Mouse (Mus musculus) gastrocnemius, adult 8-10 months (tissue): Measurements from ENCODE around the gene Pcnt. TPM values are rescaled to one million over a fixed set of nuclear protein-coding genes. Genes with fewer than 3 reads are reported as not detected.

Source experiments
- DNase-seq, 2 experiments: peaks; one replicate each; pipeline ENCODE4 v3.0.0; 2022; ENCODE audit warnings: low spot score in 2 of 2
- total RNA-seq, 4 experiments: library from RNA; stranded (reverse); gene quantifications; 2 replicates each; pipeline ENCODE4 v1.2.4; 2022

The Pcnt gene
- total RNA-seq = 10 to 100 TPM; 53.2 to 69.0 (median 59.0) TPM

DNA sequence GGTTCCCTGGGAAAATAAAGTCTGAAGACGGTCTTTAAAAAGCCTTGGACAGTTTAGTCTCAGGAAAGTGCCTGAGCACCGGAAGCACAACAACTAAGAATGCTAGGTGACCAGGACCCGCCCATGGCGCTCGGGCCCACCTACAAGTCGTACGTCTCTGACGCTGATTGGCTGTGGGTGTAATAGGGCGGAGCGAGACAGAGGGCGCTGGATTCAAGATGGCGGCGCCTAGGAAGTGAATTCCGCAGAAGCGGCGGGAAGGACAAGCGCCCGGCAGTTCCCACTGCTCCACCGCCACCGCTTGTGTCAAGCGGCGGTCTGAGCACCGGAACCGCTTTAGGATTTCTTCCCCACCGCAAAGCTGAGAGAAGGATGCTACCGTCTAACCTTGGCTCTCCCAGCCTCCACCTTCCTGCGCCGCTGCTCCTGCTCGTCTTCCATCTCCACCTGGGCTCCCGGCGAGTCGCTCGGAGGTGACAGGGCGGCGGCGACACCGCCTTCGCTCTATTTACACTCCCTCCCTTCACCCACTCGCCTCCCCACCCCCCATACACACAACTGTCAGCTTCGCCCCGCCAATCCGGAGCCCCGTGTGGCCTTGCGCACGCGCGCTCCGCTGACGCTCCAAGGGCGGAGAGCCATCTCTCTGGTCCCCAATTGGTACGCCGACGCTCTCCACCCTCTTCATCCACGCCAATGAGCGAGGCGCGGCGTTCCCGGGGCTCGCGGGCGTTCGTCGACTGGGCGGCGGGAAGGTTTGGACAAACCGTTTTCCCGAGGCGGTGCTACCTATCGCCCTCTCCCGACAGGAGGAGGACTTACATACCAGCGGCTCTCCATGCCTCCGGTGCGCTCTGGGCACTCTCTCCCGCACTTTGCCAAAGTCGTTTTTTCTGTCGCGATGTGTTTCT is at the start of gene Pcnt:
Gene Pcnt (minus strand): TSS at position 609 of the 911 bp plus-strand sequence.
- peak; percentile 95 to 98 for DNase-seq

DNA sequence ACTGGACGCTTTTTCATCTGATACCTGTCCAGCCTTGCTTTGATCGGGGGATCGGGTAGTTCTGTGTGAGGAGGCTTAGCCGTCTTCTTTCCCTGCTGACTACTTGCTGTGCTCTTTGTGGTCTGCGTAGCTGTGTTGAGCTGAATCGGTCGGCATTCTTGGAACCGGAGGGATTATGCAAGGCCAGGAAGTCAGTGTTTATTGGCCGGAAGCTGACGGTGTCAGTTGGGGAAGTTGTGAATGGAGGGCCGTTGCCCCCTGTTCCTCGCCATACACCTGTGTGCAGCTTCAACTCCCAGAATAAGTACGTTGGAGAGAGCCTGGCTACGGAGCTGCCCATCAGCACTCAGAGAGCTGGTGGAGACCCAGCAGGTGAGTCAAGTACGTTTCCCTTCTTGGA is 46.6 kb upstream of the Pcnt start:
- DNase-seq = no peak

DNA sequence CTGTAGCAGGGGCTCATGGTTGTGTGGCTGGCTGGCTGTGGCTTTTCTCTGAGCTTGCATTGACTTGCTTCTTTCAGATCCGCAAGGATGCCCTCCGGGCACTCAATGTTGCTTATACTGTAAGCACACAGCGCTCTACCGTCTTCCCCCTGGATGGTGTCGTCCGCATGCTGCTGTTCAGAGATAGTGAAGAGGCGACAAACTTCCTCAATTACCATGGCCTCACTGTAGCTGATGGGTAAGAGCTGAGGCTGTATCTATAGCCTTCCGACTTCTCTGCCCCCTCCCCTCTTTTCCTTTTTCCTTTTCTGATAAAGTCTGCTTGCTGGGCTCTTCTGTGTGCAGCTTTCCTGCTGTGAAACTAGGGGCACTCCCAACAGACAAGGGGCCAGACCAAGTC is 45.7 kb upstream of the Pcnt start:
- DNase-seq = no peak

DNA sequence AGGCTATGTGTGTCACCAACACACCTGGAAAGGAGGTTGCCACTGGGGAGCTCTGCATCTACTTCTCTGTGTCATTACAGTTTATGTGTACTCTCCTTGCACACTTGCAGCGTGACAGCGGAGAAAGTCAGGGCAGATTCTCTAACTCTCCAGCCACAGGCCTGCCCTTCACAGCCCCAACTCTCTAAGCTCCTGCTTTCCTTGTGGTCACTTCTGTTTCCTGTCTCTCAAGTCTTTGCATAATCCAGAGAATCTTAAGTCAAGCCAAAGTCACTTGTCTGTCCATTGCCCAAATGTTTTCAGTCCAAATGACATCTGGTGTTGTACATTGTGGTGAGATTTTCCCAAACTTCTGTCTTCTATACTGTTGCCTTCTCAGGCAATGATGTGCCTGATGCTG is 43.7 kb upstream of the Pcnt start:
- DNase-seq = no peak

DNA sequence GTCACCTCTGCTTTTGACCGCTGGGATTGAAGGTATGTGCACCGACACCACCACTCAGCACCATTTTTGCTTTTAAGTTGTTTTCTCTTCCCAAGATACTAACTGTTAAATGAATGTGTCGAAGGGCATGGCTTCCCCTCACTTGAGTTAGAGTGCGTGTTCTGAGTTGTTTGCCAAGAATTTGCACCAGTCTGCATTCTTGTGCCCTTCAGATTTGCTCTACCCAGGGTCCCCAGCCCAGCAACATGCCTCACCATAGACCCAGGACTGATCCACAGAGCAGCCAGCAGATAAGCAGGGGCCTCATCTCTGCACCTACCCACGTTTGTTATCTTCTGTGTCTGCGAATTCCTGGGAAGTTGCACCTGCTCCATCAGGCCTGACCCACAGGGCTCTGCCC is 38.9 kb upstream of the Pcnt start:
- no peak for DNase-seq

- DNase-seq = no peak
Measured at GRCm38 (mm10) chr10:76480851-76481250, 38.3 kb upstream of the Pcnt start.

DNA sequence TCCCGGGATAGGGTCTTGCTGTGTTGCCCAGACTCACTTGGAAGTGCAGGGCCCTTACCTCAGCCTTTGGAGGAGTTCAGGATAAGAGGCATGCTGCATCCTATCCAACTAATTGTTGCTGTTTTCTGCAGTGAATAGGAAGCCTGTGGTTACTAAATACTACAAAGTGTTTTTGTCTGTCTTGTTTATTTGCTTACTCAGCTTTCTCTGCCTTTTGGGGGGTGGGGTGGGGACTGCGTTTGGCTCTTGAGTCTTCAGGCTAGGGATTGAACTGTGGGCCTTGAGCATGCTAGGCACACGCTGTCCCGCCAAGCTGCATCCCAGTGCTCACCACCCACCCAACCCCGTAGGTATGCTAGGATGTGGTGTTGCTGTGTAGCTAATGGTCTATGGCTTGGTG is 31.2 kb upstream of the Pcnt start:
- no peak for DNase-seq

- peak; percentile 75 to 84 for DNase-seq
Measured at GRCm38 (mm10) chr10:76468203-76469162, 25.9 kb upstream of the Pcnt start, which contains the start of the genes Mcm3ap and Ybey. Gene Mcm3ap (plus strand): TSS chr10:76468927. Gene Ybey (minus strand): TSS chr10:76469114.

DNA sequence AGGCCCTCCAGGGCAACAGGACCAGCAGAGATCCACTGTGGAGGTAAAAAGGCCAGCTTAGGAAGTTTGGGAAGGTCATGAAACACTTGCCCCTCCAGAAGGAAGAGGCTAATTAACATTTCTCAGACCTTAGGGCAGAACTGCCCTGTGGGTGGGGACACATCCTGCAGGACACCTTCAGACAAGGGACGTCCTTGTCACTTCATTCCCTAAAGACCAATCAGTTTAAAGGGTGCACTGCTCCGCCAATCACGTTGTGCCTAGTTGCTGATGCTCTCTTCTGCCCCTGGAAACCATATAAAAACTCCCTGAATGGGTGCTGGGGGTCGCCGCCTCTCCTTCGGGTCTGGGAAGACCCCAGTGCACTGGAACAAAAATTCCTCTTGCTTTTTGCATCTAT is 20.1 kb upstream of the Pcnt start:
- DNase-seq = no peak

- DNase-seq = no peak
Measured at GRCm38 (mm10) chr10:76462312-76462711, 19.7 kb upstream of the Pcnt start.

- no peak for DNase-seq
Measured at GRCm38 (mm10) chr10:76461255-76461654, 18.7 kb upstream of the Pcnt start.

- DNase-seq = no peak
Measured at GRCm38 (mm10) chr10:76455289-76455688, 12.7 kb upstream of the Pcnt start.

DNA sequence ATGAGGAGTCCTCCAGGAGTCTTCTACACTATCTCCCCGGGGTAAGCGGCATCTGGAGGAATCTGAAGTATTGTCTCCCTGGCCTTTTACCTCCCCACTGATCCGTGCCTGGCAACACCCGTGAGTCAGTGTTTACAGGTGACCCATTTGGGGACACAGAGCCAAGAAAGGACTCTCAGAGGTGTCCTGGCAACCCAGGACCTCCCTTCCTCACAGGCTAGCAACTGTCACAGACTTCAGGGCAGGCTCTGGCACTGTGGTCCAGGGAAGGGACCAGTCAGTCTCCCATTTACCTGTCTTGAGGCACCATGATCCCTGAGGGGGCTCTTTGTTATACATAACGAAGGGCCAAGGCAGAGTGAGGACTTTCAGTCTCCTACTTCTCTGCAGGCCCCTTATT is 6.3 kb upstream of the Pcnt start, which contains the start of gene 2610028H24Rik:
Gene 2610028H24Rik (plus strand): TSS at position 231 of the 400 bp plus-strand sequence.
- no peak for DNase-seq

DNA sequence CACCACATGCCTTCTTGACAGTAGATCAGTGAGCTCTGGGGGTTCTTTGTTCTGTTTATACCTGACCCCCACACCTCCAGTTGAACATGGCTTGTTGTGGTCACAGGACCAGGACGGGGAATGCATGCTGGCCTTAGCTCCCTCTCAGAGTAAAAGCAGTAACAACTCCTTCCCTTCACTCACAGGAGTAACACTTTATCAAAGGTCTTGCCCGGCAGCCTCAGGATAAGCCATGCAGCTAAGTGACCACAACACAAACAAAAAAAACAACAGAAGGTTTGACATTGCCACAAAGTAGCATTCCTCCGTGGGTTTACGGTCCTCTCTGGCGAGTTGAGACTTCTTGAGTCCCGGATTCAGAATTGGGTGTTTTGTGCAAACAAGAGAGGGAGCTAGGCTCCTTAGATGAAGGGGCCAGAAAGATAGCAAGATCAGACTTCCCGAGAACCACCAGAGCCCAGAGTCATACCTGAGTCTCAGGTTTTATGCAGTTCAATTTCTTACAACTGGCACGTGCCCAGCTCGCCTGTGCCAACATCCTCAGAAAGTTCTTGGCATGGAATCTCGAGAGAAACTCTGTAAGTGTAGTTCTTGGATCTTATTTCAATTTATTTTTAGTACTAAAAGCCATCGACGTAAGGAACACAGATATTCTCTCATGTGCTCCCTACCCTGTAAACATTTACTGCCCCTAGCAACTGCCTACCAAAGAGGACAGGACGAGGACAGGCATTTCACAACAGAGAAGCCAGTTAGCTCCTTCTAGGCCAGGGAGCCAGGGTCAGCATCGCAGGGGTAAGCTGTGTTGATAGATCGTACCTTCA is 5.0 kb upstream of the Pcnt start:
- peak; percentile 46 to 55 for DNase-seq

GRCm38 (mm10) chr10:76445996-76446681 is 3.6 kb upstream of the Pcnt start:
- DNase-seq = no peak

GRCm38 (mm10) chr10:76440281-76440680 is 2.3 kb downstream of the Pcnt start, which contains the start of gene AC141477.1:
Gene AC141477.1 (minus strand): TSS chr10:76440444.
- no peak for DNase-seq

DNA sequence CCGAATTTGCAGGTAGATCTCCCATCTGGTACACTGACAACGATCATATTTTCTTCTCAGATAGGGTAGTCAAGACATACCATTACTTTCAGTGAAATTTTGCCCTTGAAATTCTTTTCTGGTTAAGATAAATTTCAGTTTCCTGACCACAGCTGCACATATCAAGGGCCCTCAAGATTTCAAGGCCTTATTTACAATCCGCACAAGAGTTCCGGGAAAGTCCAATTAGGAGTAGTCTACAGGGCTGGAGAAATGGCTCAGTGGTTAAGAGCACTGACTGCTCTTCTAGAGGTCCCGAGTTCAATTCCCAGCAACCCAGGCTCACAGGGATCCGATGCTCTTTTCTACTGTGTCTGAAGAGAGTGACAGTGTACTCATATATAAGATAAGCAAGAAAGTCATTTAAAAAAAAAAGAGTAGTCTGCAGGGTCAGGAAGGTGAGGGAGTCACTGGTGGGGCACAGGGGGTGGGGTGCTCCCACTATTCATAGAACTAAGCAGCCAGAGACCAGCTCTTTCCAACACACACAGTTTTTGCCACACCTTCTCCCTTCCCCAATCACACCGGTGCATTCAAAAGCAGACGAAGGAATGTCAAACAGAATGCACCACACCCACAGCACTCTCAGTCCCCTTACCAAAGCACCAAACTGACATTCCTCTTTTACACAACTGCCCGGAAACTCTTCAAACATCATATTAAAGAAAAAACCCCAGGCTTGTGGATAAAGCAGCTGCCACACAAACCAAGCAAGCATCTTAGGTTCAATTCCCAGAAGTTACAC is 3.3 kb downstream of the Pcnt start:
- DNase-seq = no peak

- DNase-seq = no peak
Measured at GRCm38 (mm10) chr10:76433925-76434324, 8.7 kb downstream of the Pcnt start.

GRCm38 (mm10) chr10:76425674-76426073 is 16.9 kb downstream of the Pcnt start:
- no peak for DNase-seq
